Mouse (Mus musculus): ENCODE data around the gene Igflr1.

Igflr1 gene

GRCm38 (mm10) chr7:30564970-30565571 lies at the start of gene Igflr1:
TSS of gene Igflr1 (plus strand) at chr7:30565427.
- DNase-seq (ENCODE audit: low read depth, low spot score) = no peak

DNA sequence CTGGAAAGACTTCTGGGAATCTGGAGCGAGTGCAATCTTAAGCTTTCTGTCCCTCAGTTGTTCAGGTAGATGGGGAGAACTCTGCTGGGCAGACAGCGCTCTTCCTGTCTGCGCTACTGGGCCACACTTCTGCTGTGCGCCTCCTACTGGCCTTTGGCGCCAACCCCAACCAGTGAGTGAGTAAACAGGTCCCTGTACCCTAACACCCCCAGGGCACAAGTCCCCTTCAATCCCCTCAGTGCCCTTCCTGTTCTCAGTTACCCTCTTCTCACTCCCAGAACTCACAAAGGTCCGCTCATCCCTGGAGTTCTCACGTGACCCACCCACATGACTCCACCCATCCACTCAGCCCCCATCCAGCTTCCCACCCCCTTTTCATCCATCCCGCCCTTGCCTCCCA lies 46.9 kb upstream of the Igflr1 start:
- DNase-seq (ENCODE audit: low read depth, low spot score) = no peak

GRCm38 (mm10) chr7:30520396-30520795 lies 44.8 kb upstream of the Igflr1 start:
- no peak for DNase-seq (ENCODE audit: low read depth, low spot score)

DNA sequence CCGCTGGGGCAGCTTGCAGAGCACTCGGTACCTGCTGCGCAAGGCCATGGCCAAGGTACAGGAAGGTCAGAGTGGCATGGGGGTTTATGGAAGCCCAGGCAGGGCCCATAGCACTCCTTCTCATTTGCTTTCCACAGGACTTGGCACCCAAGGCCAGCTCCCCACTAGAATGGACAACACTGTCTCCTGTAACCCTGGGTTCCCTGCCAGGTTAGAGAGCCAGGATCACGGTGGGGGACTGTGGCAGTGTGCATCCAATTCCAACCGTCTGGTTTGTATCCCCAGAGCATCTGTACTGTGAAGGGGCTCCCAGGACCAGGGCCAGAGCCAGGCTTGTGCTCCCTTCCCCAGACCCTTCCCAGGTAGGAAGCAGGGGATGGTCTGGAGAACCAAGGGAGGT lies 44.4 kb upstream of the Igflr1 start:
- DNase-seq (ENCODE audit: low read depth, low spot score) = peak; percentile 59

DNA sequence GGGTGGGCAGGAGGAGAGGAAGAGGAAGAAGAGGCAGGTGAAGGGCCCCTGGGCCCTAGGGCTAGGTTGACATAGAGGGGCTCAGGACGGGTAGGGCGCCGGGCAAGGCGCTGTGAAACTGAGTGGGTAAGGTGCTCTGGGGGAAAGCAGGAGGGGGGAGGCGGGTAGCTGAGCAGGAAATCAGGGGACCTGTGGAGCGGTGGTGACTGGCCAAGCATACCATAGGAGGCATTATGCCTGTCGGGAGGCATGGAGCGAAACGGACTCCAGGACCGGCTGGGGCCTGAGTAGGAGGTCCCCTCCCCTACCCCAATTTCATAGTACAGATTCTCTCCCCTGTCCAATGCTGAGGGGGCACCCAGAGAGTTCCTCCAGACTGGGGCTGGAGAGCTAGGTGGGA lies 42.4 kb upstream of the Igflr1 start:
- DNase-seq (ENCODE audit: low read depth, low spot score) = no peak

DNA sequence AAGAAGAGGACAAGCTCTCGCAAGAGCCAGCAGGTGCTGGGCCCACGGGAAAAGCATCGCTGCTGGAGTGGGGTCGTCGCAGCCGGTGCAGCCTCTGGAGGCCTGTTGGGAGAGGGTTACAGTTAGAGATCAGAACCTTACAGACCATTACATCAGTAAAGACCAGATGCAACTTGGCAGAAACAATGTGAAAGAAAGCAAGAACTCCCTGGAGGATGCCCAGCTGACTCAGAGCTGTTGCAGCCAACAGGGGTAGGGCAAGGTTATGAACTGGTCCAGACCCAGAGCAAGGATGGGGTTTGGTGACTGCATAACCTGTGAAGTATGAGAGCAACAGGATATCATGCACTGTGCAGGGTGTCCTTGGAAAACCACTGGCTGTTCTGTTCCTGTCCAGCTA lies 40.7 kb upstream of the Igflr1 start:
- no peak for DNase-seq (ENCODE audit: low read depth, low spot score)

DNA sequence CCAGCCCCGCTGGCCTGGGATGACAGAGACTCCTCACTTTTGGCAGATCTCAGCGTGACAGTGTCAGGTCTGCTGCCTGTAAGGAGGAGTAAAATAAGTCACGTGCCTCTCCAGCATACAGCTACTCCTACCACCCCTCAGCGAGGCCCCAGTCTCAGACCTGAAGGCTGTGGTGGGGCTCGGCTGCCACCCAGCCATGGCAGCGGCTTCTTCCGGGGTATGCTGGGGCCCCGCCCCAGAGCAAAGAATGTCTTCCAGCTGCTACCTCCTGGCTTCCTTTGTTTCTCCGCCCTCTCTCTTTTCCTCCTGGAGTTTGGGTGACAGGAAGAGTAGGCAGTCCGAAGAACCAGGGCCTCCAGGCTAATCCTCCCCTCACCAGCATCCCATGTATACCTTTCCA lies 39.3 kb upstream of the Igflr1 start:
- peak; percentile 45 for DNase-seq (ENCODE audit: low read depth, low spot score)

DNA sequence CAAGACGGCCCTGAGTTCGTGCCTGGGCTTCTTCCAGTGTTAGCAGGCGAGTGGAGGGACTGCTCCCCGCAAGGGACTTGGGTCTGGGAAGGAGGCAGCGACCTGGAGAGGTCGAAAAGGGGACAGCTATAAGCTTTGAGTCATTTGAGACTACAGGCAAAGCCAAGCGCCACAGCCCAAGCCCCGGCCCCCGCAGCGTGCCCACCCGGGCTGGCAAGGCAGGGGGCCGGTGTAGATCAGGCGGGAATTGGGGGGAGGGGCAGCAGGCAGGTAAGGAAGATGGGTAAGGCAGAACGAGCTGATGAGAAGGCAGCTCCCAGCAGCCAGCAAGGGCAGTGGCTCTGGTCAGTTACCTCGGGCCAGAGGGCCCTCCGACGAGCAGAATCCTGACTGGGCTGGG lies 38.8 kb upstream of the Igflr1 start:
- DNase-seq (ENCODE audit: low read depth, low spot score) = no peak

DNA sequence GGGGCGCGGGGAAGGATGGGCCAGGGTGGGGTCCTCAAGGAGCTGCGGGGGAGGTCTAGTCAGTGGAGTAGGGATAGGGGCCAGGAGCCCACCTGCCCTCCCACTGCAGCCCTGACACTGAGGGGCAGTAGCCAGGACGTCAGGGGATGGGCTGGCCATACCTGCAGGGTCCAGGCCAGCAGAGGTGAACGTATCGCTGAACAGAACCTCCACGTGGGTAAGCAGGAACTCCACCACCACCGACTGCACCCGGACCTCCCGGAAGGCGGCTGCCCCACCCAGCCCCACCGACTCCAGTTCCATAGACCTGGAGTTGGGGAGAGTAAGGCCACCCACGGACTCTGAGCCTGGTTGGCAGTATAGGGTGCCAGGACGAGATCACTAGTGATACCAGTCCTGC lies 38.2 kb upstream of the Igflr1 start:
- DNase-seq (ENCODE audit: low read depth, low spot score) = no peak

DNA sequence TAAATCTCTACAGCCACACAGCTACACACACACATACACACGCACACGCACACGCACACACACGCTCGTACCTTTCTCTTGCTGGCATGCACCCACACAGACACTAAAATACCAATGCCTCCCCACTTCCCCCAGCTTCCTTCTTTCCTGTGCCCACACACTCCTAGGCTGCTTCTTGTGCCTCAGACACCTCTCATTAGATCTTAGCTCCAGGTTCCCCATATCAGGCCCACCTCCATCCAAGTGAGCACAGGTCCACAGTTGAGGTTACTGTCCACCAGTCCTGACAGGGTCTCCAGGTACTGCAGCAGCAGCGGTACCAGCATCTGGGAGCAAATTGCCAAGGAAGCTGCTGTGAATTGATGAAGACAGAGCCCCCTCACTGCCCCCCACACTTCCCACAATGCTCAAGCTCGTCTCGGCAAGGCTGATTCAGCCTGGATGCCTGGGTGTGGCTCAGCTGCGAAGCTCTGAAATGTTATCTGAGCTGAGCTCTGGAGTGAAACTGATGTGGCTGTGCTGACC lies 33.9 kb upstream of the Igflr1 start:
- DNase-seq (ENCODE audit: low read depth, low spot score) = peak; percentile 92

- peak; percentile 78 for DNase-seq (ENCODE audit: low read depth, low spot score)
Observed at GRCm38 (mm10) chr7:30532931-30533330, 32.3 kb upstream of the Igflr1 start.

DNA sequence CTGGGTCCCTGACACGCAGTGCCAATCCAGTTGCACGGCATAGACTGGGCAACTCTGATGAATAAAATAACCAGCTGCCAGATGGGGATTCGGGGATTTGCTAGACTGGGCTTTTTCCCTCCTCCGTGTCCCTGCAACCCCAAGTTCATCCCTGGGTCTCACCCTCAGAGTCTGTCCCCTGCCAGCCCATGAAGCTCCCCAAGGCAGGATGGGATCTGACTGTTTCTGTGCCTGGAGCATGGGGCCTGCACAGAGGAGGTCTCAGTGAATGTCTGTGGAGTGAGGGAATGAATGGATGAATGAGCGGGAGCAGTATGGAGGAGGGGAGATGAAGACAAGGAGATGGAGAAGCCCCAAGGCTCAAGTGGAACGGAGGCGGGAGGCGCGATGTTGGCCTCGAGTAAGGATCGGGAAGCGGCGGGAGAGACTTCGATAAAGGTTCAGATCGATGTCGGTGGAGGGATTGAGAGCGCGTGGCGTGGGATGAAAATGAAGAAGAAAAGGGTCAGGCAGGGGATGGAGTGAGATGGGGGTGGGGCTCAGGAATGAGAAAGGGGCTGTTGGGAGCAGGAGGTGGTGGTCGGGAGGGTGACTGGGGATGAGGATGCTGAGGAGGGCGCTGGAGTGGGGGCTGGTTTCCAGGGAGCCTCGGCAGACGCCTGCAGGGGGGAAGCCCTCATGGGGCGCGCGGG lies 31.1 kb upstream of the Igflr1 start:
- DNase-seq (ENCODE audit: low read depth, low spot score) = peak; percentile 54

GRCm38 (mm10) chr7:30534633-30535577 lies 30.3 kb upstream of the Igflr1 start, which contains the start of gene Arhgap33:
TSS of gene Arhgap33 (minus strand) at chr7:30535060.
- DNase-seq (ENCODE audit: low read depth, low spot score) = peak; percentile 99

- DNase-seq (ENCODE audit: low read depth, low spot score) = no peak
Observed at GRCm38 (mm10) chr7:30540572-30540971, 24.7 kb upstream of the Igflr1 start.

- DNase-seq (ENCODE audit: low read depth, low spot score) = no peak
Observed at GRCm38 (mm10) chr7:30544327-30544726, 20.9 kb upstream of the Igflr1 start.

DNA sequence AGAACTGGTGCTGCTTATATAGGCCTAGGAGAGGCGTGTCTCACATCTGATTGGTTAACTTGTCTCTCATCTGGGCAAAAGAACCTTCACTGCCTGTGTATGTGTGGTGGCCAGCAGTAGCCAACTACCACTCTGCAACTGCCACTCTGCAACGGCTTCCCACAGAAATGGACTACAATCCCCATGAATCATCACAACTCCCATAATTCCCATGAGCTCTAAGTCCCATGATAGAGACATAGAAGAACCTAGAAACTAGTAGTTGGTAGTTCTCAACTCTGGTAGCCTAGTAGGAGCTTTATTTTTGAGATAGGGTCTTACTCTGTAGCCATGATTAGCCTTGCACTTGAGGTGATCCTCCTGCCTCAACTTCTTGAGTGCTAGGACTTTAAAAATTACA lies 15.3 kb upstream of the Igflr1 start:
- no peak for DNase-seq (ENCODE audit: low read depth, low spot score)

GRCm38 (mm10) chr7:30550603-30551002 lies 14.6 kb upstream of the Igflr1 start:
- DNase-seq (ENCODE audit: low read depth, low spot score) = no peak

DNA sequence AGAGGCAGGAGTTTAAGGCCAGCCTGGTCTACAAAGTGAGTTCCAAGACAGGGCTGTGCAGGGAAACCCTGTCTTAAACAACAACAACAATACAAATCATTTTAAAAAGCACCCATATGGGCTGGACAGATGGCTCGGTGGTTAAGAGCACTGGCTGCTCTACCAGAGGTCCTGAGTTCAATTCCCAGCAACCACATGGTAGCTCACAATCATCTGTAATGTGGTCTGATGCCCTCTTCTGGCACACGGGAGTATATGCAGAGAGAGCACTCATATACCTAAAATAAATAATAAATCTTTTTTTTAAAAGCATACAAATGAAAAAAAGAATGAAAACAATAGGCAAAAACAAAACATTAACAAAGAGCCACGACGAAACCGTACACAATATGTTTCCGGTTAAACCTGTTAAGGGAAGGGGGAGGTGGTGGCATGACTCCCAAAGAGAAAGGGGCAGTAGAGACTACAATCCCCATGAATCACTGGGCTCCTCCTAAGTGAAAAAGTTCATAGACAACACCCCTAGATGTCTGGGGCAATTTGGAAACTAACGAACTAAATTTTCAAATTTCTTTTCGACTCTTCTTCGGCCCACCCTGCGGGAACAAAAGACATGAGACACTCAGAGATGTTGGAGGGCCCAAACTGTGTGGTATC lies 13.7 kb upstream of the Igflr1 start:
- DNase-seq (ENCODE audit: low read depth, low spot score) = no peak

- peak; percentile 100 for DNase-seq (ENCODE audit: low read depth, low spot score)
Observed at GRCm38 (mm10) chr7:30552102-30553020, 12.9 kb upstream of the Igflr1 start, which contains the start of the genes Hspb6 and Proser3. TSS of gene Hspb6 (plus strand) at chr7:30552178. TSS of gene Proser3 (minus strand) at chr7:30552299.

GRCm38 (mm10) chr7:30553021-30553589 lies 12.1 kb upstream of the Igflr1 start:
- DNase-seq (ENCODE audit: low read depth, low spot score) = peak; percentile 59
